Mouse (Mus musculus) liver, adult (tissue): Measurements from ENCODE around the gene Col12a1.

ENCODE experiments used
- GATA4 ChIP-seq: IDR thresholded peaks from 2 replicates; pipeline ENCODE4 v1.6.1; 2014; ENCODE audit warnings: mild to moderate bottlenecking, low read length; ENCODE audit not compliant: insufficient replicate concordance

Col12a1 gene

DNA sequence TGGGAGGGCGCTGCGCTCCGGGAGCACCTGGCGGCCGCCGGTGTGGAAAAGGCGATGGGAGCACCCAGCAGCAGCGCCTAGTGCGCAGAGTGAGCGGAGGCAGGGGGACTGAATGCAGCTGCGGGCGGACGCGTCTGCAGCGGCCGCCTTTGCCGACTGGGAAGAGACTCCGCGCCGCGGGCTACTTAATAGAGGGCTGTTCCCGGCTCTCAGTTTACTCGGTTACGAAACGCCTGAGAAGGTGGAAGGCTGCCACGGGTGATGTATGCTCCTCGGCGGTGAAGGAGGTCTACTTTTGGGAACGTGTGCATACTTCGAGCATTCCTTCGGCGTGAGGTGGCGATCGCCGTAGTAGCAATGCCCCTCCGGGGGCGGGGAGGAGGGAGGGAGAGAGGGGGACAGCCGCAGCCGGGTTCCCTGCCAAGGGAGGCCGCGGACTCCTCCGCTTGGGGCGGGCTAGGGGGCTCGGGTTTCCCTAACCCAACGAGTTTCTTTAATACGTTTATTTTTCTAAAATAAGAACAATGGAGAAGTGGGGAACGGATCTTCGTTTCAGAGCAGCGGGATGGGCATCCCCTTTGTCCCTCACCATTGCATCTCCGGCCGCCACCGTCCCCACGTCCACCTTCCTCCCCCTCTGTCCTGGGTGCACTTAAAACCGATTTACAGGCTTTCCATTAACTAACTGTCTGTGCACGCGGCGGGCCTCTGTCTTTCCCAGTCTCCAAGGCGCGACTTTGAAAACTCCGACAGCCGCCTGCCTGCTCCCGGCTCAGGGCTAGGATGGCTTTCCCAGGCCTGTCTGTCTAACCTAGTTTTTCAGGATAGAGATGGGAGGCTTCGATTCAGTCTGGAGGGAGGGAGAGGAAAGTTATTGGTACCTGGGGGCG lies at the start of gene Col12a1:
Gene Col12a1, minus strand, starts transcription at position 351 of the 890 bp plus-strand sequence.
- no peak for TF ChIP-seq GATA4

DNA sequence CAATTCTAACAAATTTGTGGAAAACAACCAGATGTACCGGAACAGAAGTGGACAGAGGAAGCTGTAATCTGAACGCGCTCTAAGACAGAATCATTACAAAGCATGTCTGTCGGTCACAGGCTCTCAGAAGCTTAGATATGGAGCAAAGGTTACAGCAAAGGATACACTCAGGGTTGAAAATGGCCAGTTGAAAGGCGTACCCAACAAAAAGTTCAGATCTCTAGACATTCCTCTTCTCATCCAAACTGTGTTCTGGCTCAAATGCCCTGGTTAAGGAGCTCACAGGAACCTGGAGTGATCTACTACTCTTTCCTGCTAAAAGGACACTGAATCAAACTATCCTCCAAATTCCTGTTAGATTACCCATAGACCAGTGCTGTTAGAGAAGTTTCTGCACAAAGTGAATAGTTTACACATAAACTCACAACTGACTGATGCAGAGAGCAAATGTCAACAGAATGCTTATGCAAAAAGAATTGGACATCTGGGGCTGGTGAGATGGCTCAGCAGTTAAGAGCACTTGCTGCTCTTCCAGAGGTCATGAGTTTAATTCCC lies 48.4 kb upstream of the Col12a1 start:
- TF ChIP-seq GATA4, result no peak; the same call in 1 of the 2 replicates

DNA sequence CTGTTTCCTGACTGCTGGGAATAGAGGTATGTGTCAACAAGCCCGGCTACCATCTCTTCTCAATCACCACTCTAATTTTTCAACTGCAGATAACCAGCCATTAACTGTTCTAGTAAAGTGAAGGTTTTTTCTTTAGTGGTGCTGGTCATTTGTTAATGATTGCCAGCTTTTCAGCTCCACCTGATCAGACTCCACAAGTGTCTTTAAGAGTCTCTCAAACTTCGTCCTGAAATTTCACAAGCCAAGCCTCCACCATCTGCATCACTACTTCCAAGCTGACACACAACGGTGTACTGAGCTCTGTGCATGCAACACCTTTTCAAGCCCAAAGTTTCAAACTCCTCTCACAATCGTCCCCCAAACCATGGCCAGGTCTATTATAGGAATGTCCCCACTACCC lies 46.7 kb upstream of the Col12a1 start:
- TF ChIP-seq GATA4, result no peak

- no peak for TF ChIP-seq GATA4
Observed at GRCm38 (mm10) chr9:79762519-79762918, 43.9 kb upstream of the Col12a1 start.

GRCm38 (mm10) chr9:79760076-79760475 lies 41.4 kb upstream of the Col12a1 start:
- no peak for TF ChIP-seq GATA4

GRCm38 (mm10) chr9:79759385-79760005 lies 40.9 kb upstream of the Col12a1 start, which contains the start of gene Cox7a2:
TSS of gene Cox7a2 (minus strand) at chr9:79759878.
- peak; percentile 41; the same call in 1 of the 2 replicates for TF ChIP-seq GATA4

GRCm38 (mm10) chr9:79755311-79755710 lies 36.7 kb upstream of the Col12a1 start:
- TF ChIP-seq GATA4, result no peak

- no peak for TF ChIP-seq GATA4
Observed at GRCm38 (mm10) chr9:79751846-79752245, 33.2 kb upstream of the Col12a1 start.

DNA sequence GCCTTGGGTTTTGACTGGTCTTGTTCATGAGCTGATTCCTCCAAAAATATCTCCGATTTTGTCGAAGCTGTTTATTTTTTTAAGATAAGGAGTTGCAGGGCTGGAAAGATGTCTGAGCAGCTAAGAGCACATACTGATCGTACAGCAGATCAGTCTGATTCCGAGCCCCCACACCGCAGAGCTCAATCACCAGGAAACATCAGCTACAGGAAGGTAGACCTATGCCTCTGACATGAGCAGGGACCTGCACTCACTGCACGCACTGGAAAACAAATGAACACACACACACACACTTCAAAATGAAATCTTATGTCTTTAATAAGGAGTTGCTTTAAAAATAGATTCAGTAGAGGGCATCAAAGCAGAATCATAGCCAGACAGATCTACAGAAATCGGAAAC lies 32.1 kb upstream of the Col12a1 start:
- TF ChIP-seq GATA4, result no peak

DNA sequence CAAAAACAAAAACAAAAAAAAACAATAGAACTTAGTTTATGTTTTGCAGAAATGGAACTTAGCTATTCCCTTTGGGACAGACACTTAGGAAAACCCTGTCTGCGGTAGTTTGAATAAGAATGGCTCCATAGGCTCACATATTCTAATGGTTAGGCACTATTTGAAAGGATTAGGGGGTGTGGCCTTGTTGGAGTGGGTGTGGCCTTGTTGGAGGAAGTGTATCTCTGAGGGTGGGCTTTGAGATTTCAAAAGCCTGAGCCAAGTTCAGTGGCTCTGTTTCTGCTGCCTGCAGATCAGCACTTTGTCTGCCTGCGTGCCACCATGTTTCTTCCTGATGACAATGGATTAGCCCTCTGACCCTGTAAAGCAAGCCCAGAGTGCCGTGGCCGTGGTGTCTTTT lies 26.4 kb upstream of the Col12a1 start:
- TF ChIP-seq GATA4, result no peak

DNA sequence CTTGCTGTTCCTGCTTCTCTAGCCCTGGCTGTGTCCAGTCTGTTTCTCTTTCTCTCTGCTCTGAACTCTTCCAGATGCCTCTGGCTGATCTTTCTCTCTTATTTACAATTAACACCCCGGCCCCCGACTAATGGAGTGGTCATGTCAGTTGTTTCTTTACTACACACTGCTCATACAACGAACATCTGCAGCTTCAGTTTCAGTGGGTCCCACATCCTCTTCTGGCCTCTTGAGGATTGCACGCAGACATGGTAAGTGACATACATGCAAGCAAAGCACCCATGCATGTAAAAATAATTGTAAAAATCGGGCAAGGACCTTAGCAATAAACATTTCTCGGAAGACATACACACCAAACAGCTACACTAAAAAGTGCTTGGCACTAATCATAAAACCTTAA lies 17.0 kb upstream of the Col12a1 start:
- no peak for TF ChIP-seq GATA4

- TF ChIP-seq GATA4, result no peak
Observed at GRCm38 (mm10) chr9:79730301-79730700, 11.7 kb upstream of the Col12a1 start.

DNA sequence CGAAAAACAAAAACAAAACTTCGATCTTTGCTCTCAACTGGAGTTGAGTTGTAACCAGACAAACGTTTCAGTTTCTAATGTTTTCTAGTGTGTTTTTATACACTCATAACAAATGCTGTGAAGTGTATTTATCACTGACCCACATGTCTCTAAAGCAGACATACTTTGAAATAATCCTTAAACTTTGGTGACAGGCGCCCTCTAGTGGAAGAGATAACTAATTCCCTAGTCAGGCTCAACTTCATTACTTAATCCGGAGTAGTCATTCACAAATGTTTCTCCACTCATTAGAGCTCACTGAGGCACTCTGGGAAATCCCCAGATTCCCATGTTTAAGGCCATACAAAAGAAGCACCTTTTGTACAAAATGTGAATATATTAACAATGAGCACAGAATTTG lies 4.5 kb upstream of the Col12a1 start:
- TF ChIP-seq GATA4, result no peak

- no peak for TF ChIP-seq GATA4
Observed at GRCm38 (mm10) chr9:79721056-79721455, 2.4 kb upstream of the Col12a1 start.

GRCm38 (mm10) chr9:79720143-79720542 lies 1.5 kb upstream of the Col12a1 start:
- TF ChIP-seq GATA4, result no peak

GRCm38 (mm10) chr9:79719451-79719850 lies 820 bp upstream of the Col12a1 start:
- no peak for TF ChIP-seq GATA4
